Mouse (Mus musculus): ENCODE measurements around the gene Tcp11.

Gene Tcp11

DNA sequence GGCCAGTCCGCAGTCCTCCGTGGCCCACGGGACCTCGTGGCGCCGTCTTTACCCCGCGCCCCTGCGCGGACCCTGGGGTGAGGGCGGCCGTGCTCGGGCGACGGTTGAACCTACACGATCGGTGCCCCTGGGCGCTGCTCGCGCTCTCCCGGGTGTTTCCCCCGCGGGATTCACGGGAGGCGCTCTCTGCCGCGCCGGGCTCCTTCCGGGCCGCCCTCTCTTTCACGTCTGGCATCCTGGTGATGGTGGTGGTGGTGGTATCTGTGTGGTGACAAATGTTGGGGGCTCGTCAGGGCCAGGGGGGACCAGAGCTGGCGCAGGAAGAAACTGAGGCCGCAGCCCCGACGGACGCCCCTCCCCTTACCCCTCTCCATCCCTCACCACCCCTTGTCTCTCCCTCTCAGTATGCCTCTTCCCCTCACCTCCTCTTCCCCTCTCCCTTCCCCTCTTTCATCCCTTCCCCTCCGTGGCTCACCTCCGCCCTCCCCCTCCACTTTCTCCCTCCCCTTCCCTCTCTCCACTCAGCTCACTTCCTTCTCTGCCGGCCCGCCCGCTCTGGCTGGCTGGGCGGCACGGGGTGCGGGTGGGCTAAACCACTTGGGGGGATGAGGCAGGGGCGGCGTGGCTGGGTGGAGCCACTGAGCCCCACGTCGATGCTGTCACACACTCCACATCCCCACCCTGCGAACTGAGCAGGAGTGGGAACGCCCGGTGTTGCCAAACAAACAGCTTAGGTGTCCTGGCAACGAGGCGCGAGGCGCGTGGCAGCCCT, at the start of gene Tcp11:
TSS of gene Tcp11 (minus strand) at position 595 of the 772 bp plus-strand sequence.
- DNase-seq (ENCODE audit: extremely low spot score) = peak; percentile 78

DNA sequence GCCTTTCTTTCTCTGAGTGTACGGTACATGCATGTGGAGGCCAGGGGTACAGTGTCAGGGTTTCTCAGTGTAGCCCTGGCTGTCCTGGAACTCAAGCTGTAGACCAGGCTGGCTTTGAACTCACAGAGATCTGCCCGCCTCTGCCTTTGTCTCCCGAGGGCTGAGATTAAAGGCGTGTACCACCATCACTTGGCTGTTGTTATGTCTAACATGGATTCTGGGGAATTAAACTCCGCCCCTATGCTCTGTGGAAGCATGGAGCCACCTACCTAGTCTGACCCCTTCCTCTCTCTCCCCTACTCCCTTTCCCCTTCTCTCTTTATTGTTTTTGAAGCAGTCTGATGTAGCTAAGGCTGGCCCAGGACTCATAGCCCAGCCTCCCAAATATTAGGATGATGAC, 49.4 kb upstream of the Tcp11 start:
- no peak for DNase-seq (ENCODE audit: extremely low spot score)

DNA sequence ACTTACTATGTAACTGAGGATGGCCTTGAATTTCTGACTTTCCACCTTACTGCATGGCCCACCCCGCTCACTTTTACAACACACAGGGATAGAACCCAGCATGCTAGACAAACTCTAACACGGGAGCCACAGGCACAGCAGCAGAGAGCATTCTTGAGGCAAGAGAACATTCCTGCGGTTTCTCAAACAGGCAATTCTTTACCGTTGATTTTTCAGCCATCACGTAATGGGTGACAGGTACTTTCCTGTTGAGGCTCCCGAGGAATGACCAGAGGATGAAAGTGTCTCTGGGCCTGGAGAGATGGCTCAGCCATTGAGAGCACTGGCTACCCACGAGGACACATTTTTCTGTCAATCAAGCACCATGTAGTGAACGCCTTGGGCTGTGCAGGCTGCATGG, 43.9 kb upstream of the Tcp11 start:
- DNase-seq (ENCODE audit: extremely low spot score) = no peak

DNA sequence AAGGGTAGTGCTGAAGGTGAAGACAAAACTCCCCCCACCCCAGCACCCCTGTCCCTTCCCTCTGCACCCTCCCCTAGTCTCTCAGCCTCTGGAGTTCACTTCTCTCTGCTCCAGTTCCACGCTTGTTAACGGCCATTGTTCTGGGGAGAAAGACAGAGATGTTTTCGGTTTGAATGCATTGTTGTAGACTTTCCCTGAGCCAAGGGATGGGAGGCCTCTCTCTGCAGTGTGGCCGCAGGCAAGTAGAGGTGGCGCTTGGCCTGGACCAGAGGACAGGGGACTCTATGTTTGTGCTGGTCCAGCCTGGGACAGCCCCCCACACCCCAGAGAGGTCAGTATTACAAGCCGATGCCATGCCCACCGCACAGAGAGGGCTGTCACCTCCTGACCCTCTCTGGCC, 43.2 kb upstream of the Tcp11 start:
- peak; percentile 45 for DNase-seq (ENCODE audit: extremely low spot score)

DNA sequence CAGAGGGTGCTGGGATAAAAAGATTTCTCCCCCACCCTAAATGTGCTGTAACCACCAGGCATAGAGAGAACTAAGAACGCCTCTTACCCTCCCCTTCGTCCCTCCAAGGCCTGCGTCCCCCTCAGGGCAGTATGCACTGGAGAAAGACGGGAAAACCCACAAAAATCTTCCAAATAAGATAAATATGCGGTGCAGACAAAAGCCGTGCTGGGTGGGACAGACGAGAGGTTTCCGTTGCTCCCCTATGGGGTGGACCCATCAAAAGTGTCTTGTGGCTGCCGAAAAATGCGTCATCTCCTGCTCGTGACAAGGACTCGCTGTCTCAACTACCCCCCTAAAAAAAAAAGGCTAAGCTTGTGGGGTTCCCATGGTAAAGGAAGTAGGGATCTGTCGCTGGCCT, 42.5 kb upstream of the Tcp11 start:
- DNase-seq (ENCODE audit: extremely low spot score) = no peak

DNA sequence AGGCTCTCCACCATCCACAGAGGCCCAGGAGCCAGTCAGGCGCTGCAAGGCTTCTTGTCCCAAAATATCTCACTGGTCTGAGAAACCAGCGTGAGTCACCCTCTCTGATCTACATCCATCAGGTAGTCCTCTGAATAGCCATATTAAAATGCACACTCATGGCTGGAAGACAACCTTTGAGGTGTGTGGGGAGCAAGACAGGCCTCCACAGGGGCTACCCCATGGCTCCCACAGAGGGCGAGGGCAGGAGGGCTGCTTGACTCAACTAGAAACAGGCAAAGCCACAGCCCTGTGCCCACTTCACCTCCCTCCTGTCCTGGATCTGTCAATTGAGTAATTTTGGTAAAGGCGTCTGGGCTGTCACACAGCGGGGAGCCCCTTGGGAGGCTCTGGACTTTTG, 40.0 kb upstream of the Tcp11 start:
- DNase-seq (ENCODE audit: extremely low spot score) = no peak

DNA sequence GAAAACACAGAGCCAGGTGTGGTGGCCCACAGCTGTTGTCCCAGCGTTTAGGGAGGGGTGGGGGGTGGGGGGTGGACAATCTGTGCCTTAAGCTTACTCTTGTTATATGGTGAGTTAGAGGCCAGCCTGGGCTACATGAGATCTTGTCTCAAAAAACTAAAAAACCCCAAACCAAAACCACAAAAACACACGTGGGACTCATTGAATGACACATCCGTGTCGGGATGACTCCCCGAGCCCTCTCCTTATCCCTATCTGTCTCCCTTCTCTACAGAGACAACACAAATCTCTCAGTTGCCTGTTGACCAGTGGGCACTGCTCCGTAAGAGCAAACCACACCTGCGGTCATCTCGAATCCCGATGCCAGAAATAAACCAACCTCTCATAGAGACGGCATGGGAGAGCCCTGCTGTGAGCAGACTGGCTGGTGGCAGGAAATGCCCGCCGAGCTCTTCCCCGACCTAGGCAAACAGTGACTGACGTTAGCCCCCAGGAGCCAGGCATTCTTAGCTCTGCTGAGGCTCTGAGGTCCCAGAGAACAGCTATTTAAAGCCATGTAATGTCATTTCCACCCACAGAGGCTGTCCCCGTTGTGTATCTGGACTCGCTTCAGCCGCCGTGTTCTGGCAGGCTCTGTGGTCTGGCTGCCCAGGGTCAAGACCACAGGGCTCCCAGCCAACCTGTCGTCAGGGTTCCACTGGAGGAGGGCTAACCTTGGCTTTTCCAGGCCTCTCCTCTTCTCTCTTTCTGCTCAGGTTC, 37.2 kb upstream of the Tcp11 start:
- no peak for DNase-seq (ENCODE audit: extremely low spot score)

DNA sequence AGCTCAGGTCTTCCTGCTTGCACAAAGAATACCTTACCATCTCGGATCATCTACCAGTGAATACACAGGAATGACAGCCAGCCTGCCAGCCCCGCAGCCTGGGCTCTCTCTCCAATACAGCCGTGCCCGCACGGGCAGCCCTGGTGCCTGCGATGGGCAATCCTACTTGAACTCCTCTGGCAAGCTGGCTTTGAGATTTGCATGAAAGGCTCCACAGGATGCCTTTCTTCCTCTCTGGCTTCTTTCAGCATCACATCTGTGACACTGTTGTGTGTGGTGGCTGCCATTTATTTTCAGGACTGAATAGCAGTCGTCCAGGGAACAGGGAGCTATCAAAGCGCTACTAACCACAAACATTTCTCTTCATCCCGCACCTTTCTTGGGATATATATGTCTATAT, 35.9 kb upstream of the Tcp11 start:
- no peak for DNase-seq (ENCODE audit: extremely low spot score)

DNA sequence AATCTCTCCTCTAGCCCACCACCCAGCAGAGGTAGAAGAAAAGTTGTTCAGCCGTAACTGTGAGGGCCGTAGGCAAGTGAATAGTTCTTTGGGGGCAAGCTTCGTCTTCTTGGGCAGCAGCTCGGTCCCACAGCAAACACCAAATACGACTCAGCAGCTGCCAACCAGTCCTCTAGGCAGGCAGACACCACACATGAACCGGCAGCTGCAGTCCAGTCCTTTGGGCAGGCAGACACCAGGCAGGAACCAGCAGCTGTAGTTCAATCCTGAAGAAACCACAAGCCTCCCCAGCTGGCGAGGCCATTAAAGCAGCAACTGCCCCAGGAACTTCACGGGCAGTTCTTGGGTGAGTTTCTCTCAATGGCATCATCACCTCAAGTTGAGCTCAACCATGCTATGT, 31.8 kb upstream of the Tcp11 start:
- no peak for DNase-seq (ENCODE audit: extremely low spot score)

DNA sequence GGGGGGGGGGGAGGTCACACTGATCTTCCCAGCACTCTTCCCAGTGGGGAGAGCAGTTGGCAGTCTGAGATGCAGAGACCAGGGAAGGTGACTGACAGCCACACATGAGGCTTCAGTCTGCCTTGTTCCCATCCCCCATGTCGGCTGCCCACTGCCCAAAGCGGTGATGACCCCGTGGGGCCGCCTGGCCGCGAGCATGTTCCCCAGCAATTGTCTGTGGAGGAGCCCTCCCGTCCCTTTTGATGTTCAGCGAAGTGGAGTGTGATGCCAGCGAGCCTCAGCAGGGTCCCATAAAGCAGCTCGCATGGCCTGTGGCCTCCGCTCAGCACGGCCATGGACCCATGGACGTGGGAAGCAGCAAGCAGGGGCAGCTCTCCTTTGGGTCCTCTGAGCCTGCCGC, 26.8 kb upstream of the Tcp11 start:
- peak; percentile 65 for DNase-seq (ENCODE audit: extremely low spot score)

DNA sequence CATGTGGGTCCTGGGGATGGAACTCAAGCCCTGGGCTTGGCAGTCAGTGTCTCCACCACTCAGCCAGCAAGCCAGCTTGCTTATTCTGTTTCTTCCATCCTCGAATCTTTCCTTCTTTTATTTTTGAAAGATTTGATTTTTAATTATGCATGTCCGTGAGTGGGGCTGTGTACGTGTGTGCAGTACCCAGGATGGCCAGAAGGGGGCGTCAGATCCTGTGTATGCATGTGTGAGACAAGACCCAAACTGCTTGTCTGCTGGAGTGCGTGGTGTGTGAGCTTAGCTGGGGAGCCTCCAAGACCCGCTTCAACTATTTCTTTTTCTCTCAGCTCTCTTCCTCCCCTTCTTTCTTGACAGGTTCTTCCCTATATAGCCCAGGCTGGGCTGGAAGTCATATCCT, 25.9 kb upstream of the Tcp11 start:
- DNase-seq (ENCODE audit: extremely low spot score) = no peak

DNA sequence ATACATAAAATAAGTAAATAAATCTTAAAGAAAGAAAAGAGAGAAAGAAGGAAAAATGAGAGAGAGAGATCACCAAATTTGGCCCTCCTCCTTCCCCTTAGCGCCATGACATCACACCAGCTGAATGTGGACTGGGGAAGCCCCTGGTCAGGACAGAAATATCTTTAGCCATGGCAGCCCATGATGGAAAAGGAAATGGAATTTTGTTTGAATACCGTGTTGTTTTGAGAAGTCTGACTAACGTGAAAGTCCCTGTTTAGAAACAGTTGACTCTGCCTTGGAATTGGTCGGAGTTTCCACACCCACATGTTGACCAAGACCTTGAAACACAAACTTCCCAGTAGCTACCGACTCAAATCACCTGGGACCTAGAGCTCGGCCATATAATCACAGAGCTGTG, 24.0 kb upstream of the Tcp11 start:
- no peak for DNase-seq (ENCODE audit: extremely low spot score)

DNA sequence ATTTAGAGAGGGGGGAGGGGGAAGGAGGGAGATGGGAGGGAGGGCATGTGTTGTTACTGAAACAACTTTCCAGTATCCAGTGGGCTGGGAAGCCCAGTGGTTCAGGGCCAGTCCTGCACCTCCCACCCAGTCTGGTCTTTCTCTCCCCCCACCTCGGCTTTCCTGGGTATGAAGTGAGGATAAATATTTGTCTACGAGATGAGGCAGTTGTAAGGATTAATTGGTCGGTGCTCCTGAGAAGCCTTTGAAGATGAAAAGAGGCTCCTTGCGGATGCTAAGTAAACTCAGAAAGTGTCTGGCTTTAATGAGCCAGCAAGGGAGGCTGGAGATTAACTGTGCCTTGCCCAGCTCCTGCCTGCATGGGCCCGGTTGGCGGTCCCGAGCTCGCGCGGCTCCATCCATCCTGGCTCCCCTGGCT, 21.5 kb upstream of the Tcp11 start:
- DNase-seq (ENCODE audit: extremely low spot score) = no peak

DNA sequence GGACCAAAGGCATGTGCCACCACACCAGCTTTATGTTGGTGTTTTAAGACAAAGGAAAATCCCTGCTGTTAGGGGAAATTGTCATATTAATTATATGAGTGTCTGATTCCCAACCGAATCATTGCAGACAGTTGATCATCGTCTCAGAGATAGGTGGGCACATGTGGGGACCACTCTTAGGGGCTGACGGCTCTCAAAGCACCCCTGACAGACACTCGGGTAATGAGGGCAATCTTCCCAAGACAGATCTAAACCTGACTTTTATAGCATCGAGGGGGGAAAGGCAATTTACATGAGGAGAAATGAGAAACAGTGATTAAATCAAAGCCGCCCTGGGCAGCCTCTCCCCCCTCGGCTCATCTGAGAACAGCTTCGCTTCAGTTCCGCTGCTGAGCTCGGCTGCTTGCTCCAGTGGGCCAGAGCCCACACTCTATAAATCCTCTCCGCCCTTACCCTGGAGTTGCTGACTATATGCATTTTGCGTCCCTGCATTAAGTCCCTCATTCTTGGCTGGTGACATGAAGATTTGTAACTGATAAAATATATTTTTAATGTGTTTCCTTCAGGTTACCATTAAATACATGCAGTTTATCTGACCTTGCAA, 20.9 kb upstream of the Tcp11 start:
- DNase-seq (ENCODE audit: extremely low spot score) = no peak

DNA sequence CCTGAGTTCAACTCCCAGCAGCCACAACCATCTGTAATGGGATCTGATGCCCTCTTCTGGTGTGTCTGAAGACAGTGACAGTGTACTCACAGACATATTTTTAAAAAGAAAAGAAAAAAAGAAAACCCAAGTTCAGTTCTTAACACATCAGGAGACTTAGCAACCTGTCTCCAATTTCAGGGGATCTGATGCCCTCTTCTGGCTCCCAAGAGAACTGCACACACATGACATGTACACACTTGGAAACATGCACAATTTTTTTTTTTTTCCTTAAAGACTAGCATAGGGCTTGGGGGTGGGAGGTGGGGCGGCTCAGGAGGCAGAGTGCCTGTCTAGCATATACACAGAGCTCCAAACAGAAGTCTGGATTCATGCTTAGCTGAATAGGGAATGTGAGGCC, 20.2 kb upstream of the Tcp11 start:
- no peak for DNase-seq (ENCODE audit: extremely low spot score)

DNA sequence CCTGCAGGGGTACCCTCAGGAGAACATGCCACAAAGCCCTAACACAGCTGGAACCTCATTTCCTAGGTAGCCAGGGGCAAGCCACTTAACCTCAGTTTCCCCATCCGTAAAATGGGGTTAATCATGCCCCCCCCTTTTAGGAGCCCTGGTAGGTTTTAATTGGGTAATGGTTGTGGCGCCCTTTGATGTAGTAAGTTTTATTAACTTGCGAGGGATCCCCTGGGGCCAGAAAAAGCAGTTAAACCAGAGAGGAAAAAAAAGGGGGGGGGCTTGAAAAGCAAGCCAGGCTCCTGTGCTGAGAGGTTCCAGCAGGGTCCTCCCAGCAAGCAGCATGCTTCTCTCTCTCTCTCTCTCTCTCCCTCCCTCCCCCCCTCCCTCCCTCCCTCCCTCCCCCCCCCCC, 18.6 kb upstream of the Tcp11 start:
- DNase-seq (ENCODE audit: extremely low spot score) = no peak

DNA sequence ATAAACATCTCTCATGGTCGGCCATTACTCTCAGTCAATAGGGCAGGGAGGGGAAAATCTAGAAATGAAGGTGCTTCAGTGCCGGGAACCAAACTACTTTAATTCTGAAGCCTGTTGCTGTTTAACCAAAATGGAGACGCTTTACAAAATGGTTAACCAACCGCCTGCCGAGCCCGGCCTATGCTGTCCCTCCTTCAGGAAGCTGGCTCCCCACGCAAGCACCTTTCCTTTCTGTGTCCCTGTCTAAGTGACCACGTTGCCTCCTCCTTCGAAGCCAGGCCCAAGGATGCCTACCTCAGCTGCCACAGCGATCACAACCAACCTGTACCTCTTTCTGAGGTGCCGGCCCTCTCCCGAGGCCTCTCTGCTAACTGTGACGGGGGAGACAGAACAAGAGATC, 16.9 kb upstream of the Tcp11 start:
- DNase-seq (ENCODE audit: extremely low spot score) = no peak

DNA sequence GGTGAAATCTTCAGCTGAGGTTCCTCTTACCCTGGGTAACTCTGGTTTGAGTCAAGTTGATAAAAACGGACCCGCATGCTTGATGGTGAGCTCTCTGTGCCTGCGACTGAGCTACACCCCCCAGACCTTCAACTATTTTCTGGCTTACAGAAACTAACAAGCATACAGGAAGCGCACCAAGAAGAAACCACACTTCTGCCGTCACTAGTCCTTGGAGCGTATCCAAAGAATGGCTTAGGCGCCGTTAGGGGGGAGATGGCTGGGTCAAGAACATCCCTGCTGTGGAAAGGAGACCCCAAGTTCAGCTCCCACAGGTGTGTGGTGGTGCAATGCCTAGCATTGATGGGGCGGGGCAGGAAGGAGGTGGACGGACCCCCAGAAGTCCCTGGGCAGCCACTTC, 16.0 kb upstream of the Tcp11 start:
- DNase-seq (ENCODE audit: extremely low spot score) = no peak

DNA sequence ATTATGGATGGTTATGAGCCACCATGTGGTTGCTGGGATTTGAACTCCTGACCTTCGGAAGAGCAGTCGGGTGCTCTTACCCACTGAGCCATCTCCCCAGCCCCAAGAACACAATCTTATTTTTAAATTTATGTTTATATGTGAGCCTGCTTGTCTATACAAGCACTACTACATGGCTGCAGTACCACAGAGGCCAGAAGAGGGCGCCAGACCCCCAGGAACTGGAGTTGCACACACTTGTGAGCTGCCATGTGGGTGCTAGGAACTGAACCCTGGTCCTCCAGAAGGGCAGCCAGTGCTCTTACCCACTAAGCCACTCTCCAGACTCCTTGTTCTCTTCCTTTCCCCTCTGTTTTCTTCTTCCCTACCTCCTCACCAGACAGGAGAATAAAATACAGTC, 13.4 kb upstream of the Tcp11 start:
- no peak for DNase-seq (ENCODE audit: extremely low spot score)

DNA sequence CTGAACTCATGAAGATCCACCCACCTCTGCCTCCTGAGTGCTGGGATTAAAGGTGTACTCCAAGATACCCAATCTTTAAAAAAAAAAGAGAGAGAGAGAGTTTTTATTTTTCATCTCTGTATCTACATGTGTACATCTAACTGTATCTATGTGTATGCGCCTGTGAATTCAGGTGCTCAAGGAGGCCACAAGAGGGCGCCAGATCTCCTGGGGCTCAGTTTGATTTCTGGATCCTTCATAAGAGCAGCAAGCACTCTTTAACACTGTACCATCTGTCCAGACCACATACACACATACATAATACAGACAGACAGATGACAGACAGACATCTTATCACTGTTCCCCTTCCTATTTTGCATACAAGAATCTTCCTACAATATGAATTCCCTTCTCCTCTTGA, 11.9 kb upstream of the Tcp11 start:
- DNase-seq (ENCODE audit: extremely low spot score) = no peak

DNA sequence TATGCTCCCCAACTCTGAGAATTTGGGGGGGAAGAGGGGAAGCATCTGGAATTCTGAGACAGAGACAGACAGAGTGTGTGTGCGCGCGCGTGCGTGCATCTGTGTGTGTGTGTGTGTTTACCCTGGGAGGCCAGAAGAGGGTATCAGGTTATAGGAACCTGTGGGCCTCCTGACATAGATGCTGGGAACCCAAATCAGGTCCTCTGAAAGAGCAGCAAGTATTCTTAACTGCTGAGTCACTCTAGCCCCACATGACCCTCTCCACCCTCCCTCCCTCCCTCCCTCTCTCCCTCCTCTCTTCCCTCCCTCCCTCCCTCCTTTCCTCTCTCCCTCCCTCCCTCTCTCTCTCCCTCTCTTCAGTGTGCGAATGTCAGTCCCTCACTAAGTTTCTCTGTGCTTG, 8.3 kb upstream of the Tcp11 start:
- no peak for DNase-seq (ENCODE audit: extremely low spot score)

DNA sequence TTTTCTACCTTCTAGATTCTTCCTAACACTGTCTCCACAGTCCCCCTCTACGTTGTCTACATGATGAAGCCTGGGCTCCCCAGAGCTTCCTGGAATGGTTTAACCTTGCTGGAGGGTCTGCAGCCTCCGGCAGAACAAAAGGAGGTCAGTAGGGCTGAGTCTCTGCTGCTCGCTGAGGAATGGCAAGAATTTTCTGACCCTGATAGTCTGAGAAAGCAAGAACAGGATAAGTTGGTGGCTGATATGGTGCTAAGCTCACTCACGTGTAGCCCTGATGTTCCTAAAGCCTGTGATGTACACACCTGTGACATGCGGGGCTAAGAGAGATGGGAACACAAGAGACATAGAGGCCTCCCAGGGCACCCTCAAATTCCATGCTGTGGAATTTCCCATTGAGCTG, 7.0 kb upstream of the Tcp11 start:
- peak; percentile 61 for DNase-seq (ENCODE audit: extremely low spot score)

DNA sequence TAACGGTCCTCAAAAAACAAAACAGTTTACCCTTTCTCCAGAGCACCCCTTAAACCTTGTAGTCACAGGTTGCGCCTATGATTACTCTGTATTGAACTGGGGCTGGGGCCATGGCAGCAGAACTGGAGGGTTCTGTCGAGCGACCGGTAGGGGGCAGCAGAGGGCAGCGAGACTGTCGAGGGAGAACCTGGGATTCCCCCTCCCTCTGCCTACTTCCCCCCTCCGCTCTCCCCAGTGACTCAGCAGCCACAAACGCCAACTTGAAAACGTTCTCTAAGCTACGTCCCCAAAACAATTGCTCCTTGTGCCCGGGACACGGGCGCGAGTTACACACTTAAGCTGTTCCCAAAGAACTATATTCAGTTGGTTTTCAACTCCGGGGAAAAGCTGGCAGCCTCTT, 4.5 kb upstream of the Tcp11 start:
- DNase-seq (ENCODE audit: extremely low spot score) = peak; percentile 93
